Mouse (Mus musculus) ovary, adult 18-20 months (tissue): ENCODE results near the gene Gm3233.
"Not testable (repeated sequence)": the region's sequence is repeated elsewhere in the genome, so short reads cannot be mapped to it uniquely, and the experiment has no call there.

ENCODE experiments used
- DNase-seq: peaks from one replicate; pipeline ENCODE4 v3.0.0; 2022; ENCODE audit warnings: low spot score, mixed read lengths

The Gm3233 gene

DNA sequence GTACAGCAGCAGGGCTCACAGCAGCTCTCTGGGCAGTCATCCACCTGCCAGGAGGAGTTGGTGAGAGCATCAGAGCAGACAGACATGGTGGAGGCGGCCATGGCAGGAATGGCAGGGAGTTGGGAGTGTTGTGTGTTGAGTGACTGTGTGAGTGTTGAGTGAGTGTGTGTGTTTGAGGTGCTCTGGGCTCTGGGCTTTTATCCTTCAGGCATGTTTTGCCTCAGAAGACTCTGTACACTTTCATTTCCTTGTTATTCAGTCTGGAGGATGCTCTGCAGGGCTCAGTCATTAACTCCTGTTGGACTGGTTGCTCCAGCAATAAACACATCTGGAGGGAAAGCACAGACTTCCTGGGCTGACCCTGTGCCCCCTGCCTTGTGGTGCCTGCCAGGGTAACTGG, at the start of gene Gm3233:
Gene Gm3233, minus strand, starts transcription at position 101 of the 400 bp plus-strand sequence.
- not testable (repeated sequence) for DNase-seq

- DNase-seq: no peak
These were observed 44.6 kb upstream of the Gm3233 start for GRCm38 (mm10) chr10:77804095-77804494.

DNA sequence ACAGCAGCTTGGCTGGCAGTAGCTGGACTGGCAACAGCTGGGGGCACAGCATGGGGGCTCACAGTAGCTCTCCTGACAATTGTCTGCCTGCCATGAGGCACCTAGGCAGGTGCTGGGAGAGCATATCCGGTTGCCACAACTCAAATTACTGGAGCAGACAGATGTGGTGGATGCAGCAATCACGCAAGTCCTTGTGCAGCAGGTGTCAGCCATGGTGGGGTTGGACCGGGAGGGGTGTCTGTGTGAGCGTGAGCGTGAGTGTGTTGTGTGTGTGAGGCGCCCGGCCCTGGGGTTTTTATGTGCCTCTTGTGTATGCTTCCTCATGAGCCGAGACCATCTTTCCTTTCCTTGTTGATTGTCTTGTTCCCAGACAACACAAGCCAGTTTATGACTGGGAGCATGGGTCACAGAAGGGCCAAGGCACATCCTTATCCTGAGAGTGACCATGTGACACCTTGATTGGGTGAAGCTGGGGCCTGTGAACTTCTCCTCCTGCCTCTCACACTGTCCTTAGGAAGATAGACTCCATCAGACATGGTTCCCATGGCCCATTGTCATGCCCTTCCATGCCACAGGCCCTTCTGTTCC, 39.5 kb upstream of the Gm3233 start, which contains the start of gene Gm19668:
Gene Gm19668, minus strand, starts transcription at position 213 of the 588 bp plus-strand sequence.
- no peak for DNase-seq

- DNase-seq: not testable (repeated sequence)
These were observed 38.9 kb upstream of the Gm3233 start for GRCm38 (mm10) chr10:77798164-77798920.

- no peak for DNase-seq
These were observed 38.2 kb upstream of the Gm3233 start for GRCm38 (mm10) chr10:77797677-77798076.

DNA sequence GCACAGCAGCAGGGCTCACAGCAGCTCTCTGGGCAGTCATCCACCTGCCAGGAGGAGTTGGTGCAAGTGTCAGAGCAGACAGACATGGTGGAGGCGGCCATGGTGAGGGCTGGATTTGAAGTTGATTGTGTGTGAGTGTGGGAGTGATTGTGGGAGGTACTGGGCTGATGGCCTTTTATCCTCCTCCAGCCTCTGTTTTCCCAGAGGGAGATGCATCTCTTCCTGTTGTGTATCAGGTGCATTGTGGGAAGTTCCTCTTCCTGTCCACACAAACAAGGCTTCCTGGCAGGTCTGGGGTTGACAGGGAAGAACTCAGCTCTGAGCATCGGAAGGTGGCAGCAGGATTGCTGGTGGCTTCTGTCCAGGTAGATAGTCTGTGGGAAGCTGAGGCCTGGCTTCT, 35.5 kb upstream of the Gm3233 start, which contains the start of gene Gm9639:
Gene Gm9639, minus strand, starts transcription at position 101 of the 400 bp plus-strand sequence.
- no peak for DNase-seq

DNA sequence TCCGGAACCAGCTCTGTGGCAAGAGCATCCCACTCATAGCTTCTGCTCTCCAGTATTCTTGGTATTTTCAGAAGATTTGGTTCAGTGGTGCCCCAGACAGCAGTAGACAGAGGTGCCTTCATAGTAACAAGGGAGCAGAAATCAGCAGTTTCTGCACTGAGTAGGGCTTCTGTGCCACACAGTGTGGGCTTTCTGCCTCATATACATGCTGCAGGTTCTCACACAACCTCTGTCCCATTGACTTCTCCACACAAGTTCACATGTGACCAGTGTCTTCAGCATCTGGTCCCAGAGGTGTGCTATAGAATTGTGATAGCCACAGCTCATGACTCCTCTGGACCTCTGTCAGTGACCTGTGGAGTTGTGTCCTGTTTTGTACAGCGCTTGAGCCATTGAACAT, 29.1 kb upstream of the Gm3233 start:
- DNase-seq: no peak

DNA sequence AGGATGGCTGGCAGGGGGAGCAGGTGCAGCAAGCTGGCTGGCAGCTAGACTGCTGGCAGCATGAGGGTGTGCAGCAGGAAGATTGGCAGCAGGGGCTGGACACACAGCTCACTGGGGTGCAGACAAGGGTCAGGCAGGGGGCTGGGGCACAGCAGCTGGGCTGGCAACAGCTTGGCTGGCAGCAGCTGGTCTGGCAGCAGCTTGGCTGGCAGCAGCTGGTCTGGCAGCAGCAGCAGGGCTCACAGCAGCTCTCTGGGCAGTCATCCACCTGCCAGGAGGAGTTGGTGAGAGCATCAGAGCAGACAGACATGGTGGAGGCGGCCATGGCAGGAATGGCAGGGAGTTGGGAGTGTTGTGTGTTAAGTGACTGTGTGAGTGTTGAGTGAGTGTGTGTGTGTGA, 28.4 kb upstream of the Gm3233 start, which contains the start of gene Gm7137:
Gene Gm7137, minus strand, starts transcription at position 325 of the 400 bp plus-strand sequence.
- DNase-seq: not testable (repeated sequence)

- DNase-seq: not testable (repeated sequence)
These were observed 23.9 kb upstream of the Gm3233 start for GRCm38 (mm10) chr10:77783396-77783795.

GRCm38 (mm10) chr10:77782442-77782841, 23.0 kb upstream of the Gm3233 start, which contains the start of gene Gm3250:
Gene Gm3250, minus strand, starts transcription at chr10:77782542.
- not testable (repeated sequence) for DNase-seq

DNA sequence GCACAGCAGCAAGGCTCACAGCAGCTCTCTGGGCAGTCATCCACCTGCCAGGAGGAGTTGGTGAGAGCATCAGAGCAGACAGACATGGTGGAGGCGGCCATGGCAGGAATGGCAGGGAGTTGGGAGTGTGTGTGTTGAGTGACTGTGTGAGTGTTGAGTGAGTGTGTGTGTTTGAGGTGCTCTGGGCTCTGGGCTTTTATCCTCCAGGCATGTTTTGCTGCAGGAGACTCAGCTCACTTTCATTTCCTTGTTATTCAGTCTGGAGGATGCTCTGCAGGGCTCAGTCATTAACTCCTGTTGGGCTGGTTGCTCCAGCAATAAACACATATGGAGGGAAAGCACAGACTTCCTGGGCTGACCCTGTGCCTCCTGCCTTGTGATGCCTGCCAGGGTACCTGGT, 17.4 kb upstream of the Gm3233 start, which contains the start of gene Gm7138:
Gene Gm7138, minus strand, starts transcription at position 101 of the 400 bp plus-strand sequence.
- not testable (repeated sequence) for DNase-seq

DNA sequence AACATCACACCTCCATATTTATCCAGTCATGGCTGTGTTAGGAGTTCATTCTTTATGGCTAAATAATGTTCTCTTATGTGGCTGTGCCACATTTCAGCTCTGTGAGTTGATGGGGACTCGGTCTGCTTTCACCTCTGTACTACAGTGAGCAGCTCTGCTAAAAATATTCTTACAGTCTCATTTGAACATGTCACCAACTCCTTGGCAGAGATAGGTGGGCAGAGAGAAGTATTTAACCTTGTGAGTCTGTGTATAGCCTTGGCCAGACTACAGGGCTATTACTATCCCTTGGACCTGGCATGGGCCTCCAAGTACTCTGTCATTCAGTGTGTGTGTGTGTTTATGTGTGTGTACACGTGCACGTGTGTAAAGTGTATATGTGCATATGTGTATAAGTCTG, 12.7 kb upstream of the Gm3233 start:
- not testable (repeated sequence) for DNase-seq

DNA sequence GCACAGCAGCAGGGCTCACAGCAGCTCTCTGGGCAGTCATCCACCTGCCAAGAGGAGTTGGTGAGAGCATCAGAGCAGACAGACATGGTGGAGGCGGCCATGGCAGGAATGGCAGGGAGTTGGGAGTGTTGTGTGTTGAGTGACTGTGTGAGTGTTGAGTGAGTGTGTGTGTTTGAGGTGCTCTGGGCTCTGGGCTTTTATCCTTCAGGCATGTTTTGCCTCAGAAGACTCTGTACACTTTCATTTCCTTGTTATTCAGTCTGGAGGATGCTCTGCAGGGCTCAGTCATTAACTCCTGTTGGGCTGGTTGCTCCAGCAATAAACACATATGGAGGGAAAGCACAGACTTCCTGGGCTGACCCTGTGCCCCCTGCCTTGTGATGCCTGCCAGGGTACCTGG, 11.7 kb upstream of the Gm3233 start, which contains the start of gene Gm3238:
Gene Gm3238, minus strand, starts transcription at position 101 of the 400 bp plus-strand sequence.
- DNase-seq: not testable (repeated sequence)

- no peak for DNase-seq
These were observed 10.2 kb upstream of the Gm3233 start for GRCm38 (mm10) chr10:77769727-77770126.

- no peak for DNase-seq
These were observed 6.0 kb downstream of the Gm3233 start for GRCm38 (mm10) chr10:77753448-77753847.

- not testable (repeated sequence) for DNase-seq
These were observed 7.2 kb downstream of the Gm3233 start for GRCm38 (mm10) chr10:77752312-77752711.

DNA sequence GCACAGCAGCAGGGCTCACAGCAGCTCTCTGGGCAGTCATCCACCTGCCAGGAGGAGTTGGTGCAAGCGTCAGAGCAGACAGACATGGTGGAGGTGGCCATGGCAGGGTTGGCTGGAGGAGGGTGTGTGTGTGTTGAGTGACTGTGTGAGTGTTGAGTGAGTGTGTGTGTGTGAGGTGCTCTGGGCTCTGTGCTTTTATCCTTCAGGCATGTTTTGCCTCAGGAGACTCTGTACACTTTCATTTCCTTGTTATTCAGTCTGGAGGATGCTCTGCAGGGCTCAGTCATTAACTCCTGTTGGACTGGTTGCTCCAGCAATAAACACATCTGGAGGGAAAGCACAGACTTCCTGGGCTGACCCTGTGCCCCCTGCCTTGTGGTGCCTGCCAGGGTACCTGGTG, 8.2 kb downstream of the Gm3233 start, which contains the start of gene Gm9736:
Gene Gm9736, minus strand, starts transcription at position 101 of the 400 bp plus-strand sequence.
- not testable (repeated sequence) for DNase-seq

GRCm38 (mm10) chr10:77750686-77751085, 8.8 kb downstream of the Gm3233 start:
- not testable (repeated sequence) for DNase-seq

- not testable (repeated sequence) for DNase-seq
These were observed 17.4 kb downstream of the Gm3233 start, which contains the start of gene Gm18596 for GRCm38 (mm10) chr10:77741924-77742688. Gene Gm18596, minus strand, starts transcription at chr10:77742638.

DNA sequence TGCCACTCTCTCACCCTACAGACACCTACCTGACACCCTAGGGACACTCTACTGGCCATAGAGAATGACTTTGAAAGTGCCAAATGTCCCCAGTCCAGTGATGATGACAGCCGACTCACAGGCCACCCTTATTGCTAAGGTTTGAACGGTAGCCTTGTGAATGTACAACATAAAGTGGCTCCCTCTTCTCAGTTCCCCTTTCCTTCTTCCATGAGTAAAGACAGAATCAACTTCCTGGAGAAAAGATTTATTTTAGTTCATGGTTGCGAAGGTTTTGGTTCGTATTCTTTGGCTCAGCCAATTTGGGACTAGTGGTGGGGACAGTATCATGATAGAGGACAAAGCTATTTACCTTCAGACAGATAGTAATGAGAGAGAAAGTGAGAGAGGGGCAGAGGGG, 20.6 kb downstream of the Gm3233 start:
- DNase-seq: no peak

DNA sequence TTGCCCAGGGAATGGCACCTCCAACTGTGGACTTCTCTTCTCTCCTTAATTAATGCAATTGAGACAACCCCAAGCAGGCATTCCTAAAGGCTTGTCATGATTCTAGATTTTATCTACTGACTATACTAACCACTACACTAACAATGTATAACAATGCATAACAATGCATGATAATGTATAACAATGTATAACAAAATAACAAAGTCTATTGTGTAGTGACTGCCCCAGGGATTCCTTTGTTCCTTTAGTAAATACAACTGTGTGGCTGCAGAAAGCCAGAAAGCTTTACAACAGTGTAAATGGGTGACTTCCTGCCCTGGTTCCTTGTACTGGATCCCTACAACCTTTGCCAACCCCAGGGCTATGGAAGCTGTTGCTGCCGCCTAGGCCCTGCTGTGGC, 23.6 kb downstream of the Gm3233 start:
- no peak for DNase-seq

DNA sequence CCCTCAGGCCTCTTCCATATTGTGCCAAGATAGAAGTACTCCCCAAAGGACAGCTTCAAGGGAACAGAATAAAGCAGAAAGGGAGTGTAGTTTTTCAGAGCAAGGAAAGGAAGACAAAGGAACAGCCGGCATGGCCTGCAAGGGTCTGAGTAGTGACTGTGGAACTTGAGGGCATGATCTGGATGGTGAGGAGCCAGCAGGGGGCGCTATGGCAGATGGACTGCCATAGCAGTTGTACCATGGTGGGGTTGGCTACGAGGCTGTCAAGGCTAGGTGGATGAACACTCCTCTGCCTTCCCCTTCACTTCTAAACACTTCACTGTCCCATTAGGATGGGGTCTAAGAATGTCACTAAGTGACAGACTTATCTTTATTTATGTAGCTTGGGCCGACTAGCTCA, 30.2 kb downstream of the Gm3233 start:
- no peak for DNase-seq
